Mouse (Mus musculus) MEL (cell line): ENCODE measurements around the gene Vpreb2. TPM values are rescaled to one million over a fixed set of nuclear protein-coding genes. Genes with fewer than 3 reads are reported as not detected.

Experiments
- polyA plus RNA-seq, 2 experiments: library from polyadenylated mRNA; stranded (reverse) in 1 of 2; unstranded in 1 of 2; fragments of >175 nt in 1 of 2; fragments of >200 nt in 1 of 2; gene quantifications; 2 replicates each; pipeline versions ENCODE4 v1.2.1 to v1.2.4; 2012; ENCODE audit warnings: low replicate concordance in 2 of 2, low read depth in 1 of 2; ENCODE audit not compliant: insufficient read length in 2 of 2, insufficient read depth in 1 of 2, missing spikeins in 1 of 2
- total RNA-seq: library from RNA; depleted of rRNA; stranded (reverse); fragments of 300-350 nt; gene quantifications from 2 replicates; pipeline ENCODE4 v1.2.3, GENCODE M21; 2012; rRNA removed

The Vpreb2 gene
- total and polyA plus RNA-seq, 3 experiments = not detected

Other genes starting within 250 kb of the Vpreb2 start
- 25.9 and 27.6 TPM in 2 replicates for gene Med15, start 247.5 kb upstream of the Vpreb2 start, total RNA-seq
- gene Med15, start 247.5 kb upstream of the Vpreb2 start, polyA plus RNA-seq = 10 to 100 TPM in 1 of 2 experiments, not detected in 1; 62.0 TPM
- 93.6 and 97.0 TPM in 2 replicates for gene Klhl22, start 220.8 kb upstream of the Vpreb2 start, total RNA-seq
- 100 to 1,000 TPM in 1 of 2 experiments, 10 to 100 TPM in 1; 82.4 to 191 TPM for gene Klhl22, start 220.8 kb upstream of the Vpreb2 start, polyA plus RNA-seq
- 0.62 TPM in 2 replicates for gene Scarf2, start 183.1 kb upstream of the Vpreb2 start, total RNA-seq
- gene Scarf2, start 183.1 kb upstream of the Vpreb2 start, polyA plus RNA-seq = 1 to 10 TPM in 1 of 2 experiments, not detected in 1; 1.2 TPM
- not detected in 2 replicates for gene B830017H08Rik, start 147.3 kb upstream of the Vpreb2 start, total RNA-seq
- gene B830017H08Rik, start 147.3 kb upstream of the Vpreb2 start, polyA plus RNA-seq = under 1 TPM in 1 of 2 experiments, not detected in 1; 0.06 TPM
- 2.0 and 2.4 TPM in 2 replicates for gene Car15, start 142.1 kb upstream of the Vpreb2 start, total RNA-seq
- gene Car15, start 142.1 kb upstream of the Vpreb2 start, polyA plus RNA-seq = 1 to 10 TPM in 1 of 2 experiments, not detected in 1; 3.6 TPM
- 0.16 and 0.35 TPM in 2 replicates for gene Gm20518, start 88.8 kb upstream of the Vpreb2 start, total RNA-seq
- gene Gm20518, start 88.8 kb upstream of the Vpreb2 start, polyA plus RNA-seq = under 1 TPM in 1 of 2 experiments, not detected in 1; 0.53 TPM
- gene Tssk1, start 86.2 kb upstream of the Vpreb2 start, total RNA-seq = 0.04 TPM in 1 of 2 replicates, not detected in the other
- under 1 TPM in 1 of 2 experiments, not detected in 1; 0.36 TPM for gene Tssk1, start 86.2 kb upstream of the Vpreb2 start, polyA plus RNA-seq
- 35.1 and 37.1 TPM in 2 replicates for gene Dgcr2, start 81.9 kb upstream of the Vpreb2 start, total RNA-seq
- 10 to 100 TPM in 1 of 2 experiments, not detected in 1; 53.7 TPM for gene Dgcr2, start 81.9 kb upstream of the Vpreb2 start, polyA plus RNA-seq
- gene Tssk2, start 81.8 kb upstream of the Vpreb2 start, total RNA-seq = 0.10 TPM in 1 of 2 replicates, not detected in the other
- gene Tssk2, start 81.8 kb upstream of the Vpreb2 start, polyA plus RNA-seq = under 1 TPM in 1 of 2 experiments, not detected in 1; 0.24 TPM
- 18.5 and 21.7 TPM in 2 replicates for gene Ess2, start 69.1 kb upstream of the Vpreb2 start, total RNA-seq
- 10 to 100 TPM in 1 of 2 experiments, not detected in 1; 26.8 TPM for gene Ess2, start 69.1 kb upstream of the Vpreb2 start, polyA plus RNA-seq
- not detected in 2 replicates for gene Gsc2, start 65.4 kb upstream of the Vpreb2 start, total RNA-seq
- not detected for gene Gsc2, start 65.4 kb upstream of the Vpreb2 start, polyA plus RNA-seq
- gene Slc25a1, start 52.2 kb upstream of the Vpreb2 start, total RNA-seq = 102 and 114 TPM in 2 replicates
- gene Slc25a1, start 52.2 kb upstream of the Vpreb2 start, polyA plus RNA-seq = 100 to 1,000 TPM in 1 of 2 experiments, not detected in 1; 184 TPM
- gene Dgcr6, start 72.4 kb downstream of the Vpreb2 start, total RNA-seq = 64.1 and 66.8 TPM in 2 replicates
- gene Dgcr6, start 72.4 kb downstream of the Vpreb2 start, polyA plus RNA-seq = 100 to 1,000 TPM in 1 of 2 experiments, not detected in 1; 133 TPM
- 40.2 and 43.3 TPM in 2 replicates for gene Prodh, start 109.8 kb downstream of the Vpreb2 start, total RNA-seq
- gene Prodh, start 109.8 kb downstream of the Vpreb2 start, polyA plus RNA-seq = 10 to 100 TPM in 1 of 2 experiments, not detected in 1; 53.6 TPM
- gene Rtn4r, start 147.2 kb downstream of the Vpreb2 start, total RNA-seq = 0.10 TPM in 1 of 2 replicates, not detected in the other
- under 1 TPM in 1 of 2 experiments, not detected in 1; 0.04 TPM for gene Rtn4r, start 147.2 kb downstream of the Vpreb2 start, polyA plus RNA-seq
- gene Ccdc188, start 237.5 kb downstream of the Vpreb2 start, total RNA-seq = not detected in 2 replicates
- not detected for gene Ccdc188, start 237.5 kb downstream of the Vpreb2 start, polyA plus RNA-seq